Mouse (Mus musculus) retina, postnatal 7 days (tissue): ENCODE results near the gene Rpl29.

Experiments used
- DNase-seq: peaks from one replicate; pipeline ENCODE4 v3.0.0-alpha.2; 2012; ENCODE audit warnings: low read depth, low spot score

Rpl29 gene

DNA sequence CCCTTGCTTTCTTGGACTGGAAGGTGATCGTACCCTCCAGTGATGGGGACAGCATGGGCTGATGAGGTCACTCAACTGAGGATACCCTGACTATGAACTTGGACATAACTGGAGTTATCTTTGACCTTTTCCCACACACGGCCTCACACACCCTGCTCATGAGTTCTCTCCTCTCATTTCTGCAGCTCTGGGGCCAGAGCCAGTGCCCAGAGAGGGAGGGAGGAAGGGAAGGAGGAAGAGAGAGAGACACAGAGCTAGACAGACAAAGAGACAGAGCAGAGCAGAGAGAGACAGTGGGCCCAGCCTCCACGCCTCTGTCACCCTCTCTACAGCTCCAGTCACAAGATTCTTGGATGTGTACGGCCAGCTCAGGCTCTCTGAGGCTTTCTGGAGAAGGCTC, 43.1 kb downstream of the Rpl29 start:
- DNase-seq, result no peak

DNA sequence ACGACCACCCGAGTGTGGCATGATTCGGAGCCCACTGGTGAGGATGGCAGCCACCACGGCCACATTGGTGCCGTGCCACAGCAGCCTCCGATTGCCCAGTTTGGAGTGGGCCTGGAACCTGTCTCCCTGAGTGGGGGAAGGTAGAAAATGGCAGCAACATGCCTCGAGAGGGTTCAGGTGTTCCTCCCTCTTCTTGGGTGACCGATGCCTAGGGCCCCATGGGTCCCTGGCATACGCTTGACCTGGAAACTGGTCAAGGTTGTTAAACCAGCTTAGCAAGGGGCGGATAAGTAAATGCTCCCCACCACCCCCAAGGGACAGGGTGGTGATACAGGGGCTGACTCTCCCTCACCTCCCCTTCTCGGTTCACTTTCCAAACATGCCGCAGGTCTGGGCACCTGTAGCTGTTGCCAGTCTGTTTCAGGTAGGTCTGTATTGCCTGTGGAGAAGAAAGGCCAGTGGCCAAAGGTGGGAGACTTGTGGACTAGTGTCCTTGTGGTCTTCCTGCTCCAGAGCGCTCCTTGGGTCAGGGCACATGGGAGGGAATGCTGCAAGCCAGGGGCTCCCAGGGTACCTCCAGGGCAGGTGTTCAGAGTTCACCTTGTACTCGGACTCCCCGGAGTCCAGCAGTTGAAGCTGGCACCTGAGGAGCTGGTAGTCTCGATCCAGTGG, 44.0 kb downstream of the Rpl29 start:
- DNase-seq, result no peak

DNA sequence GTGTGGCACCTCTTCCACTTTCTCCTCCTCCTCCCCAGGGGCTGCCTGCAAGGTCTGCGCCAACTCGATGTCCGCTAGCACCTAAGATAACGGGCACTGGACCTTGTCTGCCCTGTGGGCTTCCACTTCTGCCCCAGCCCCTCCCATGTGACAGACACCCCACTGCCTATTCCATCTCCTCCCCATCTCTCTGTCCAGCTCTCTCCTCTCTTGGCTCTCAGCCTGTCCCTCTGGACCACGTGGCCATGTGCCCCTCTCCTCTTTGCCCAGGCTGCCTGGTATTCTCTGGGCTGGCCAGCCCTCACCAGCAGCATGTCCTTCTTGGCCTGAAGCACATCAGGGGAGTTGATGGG, 44.5 kb downstream of the Rpl29 start:
- no peak for DNase-seq

DNA sequence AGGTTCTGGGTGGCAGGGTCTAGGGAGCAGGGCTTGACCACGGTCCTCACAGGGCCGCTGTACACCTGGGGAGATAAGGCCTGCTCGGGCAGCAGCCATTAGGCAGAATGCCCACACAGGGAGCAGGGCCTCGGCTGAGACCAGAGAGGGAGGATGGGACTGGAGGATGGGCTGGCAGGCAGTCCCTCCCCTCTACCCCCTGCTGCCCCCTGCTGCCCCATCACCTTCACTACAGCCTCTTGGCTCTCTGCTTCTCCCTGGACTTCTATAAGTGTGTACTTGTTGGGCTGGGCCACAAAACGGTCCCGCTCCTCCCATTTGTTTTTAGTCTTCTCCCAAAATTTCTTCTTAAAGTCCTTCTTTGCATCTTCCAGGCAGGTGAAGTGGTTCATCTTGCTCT, 45.2 kb downstream of the Rpl29 start:
- DNase-seq, result peak; percentile 57

DNA sequence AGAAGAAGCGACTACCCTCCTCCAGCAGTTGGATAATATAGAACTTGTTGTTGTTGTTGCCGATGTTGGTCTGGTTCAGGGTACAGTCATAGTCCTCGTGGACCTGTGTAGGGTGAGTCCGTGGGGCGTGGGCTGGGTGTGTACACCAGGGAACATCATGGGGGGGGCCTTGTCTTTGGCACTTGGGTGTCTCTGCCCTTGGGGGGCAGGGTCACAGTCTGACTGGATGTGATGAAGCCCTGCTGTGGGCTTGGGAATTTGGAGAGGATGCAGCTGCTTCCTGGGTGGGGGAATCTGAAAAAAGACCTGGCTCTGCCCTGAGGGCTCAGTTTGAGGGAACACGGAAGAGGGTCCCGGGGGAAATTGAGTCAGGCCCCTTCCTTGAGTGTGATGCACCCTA, 45.8 kb downstream of the Rpl29 start:
- DNase-seq, result no peak

DNA sequence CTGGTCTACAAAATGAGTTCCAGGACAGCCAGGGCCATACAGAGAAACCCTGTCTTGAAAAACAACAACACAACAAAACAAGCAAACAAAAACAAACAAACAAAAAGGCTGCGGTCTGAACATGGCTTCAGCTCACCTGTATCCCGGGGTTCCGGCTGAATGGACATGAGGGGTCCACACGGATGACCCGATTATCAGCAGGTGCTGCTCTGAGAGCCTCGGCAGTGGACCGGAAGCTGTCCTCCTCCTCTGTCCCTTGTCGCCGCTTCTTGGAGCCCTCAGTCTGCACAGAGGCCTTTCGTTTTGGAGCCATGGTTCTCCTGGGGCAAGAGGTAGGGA, 46.4 kb downstream of the Rpl29 start, which contains the start of gene Rrp9:
Rrp9 (plus strand) TSS at position 301 of the 339 bp plus-strand sequence.
- DNase-seq, result no peak

DNA sequence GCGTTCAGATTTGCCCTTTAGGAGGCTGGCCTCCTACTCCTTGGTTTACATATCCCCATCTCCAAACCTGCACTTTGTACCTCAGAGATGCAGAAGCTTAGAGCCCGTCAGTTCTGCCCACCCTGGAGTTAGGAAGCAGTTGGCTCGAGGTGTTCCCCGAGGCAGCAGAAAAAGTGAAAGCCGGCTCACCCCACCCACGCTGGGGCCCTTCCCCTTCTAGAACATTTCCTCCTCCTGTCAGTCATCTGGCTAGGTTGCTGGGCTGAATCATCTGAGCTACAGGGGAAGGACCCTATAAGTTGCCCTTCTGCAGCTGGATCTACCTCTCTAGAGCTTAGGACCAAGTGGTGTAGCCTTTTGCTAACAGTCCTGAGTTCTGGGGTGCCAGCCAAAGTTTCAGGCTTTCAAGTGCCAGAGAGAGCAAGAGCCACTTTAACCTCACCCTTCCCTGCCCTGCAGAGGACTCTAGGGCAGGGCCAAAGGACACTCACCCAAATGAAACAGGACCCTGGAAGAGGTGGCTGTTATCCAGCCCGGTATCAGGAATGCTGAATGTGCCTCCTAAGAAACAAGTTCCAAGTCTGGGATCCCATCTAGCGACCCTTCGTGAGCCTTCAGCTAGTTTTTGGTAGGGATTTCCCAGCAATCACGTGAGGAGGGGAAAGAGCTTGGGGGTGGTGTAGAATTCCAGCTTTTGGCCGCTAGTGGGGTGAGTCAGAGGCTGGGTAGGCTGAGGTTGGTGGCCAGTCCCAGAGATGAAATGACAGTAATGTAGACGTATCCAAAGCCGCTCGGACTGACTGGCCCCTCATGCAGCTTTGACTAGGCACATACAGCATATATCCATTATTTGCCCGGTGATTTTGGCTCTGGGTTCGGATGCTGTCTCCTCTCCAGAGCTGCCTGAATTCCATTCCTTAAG, 47.0 kb downstream of the Rpl29 start:
- no peak for DNase-seq

DNA sequence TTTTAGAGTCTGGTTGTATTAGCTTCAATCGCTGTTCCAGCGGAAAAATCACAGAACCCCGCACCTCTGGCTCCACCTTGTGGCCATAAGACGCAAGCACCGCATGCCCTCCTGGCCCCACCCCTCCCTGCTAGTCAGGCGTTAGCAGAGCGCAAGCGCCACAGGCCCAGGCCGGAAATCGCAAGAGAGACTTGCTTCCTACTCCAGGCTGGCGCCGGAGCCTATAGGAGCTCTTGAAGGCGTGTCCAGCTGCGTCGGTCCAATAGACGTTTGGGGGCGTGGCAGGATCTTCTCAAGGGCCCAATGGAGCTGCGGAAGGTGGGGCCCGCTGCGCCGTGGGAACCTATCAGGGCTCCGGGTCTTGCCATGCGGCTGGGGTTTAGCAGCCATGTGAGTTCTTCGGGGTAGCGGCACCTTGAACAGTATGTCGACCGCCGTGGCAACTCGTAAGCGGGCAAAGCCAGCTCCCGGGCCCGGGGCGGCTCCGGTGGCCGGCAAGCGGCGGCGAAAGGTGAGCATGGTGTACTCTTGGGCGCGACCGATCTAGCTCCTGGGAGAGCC, 47.8 kb downstream of the Rpl29 start, which contains the start of gene Parp3:
Parp3 (minus strand) TSS at position 26 of the 561 bp plus-strand sequence.
- peak; percentile 99 for DNase-seq

DNA sequence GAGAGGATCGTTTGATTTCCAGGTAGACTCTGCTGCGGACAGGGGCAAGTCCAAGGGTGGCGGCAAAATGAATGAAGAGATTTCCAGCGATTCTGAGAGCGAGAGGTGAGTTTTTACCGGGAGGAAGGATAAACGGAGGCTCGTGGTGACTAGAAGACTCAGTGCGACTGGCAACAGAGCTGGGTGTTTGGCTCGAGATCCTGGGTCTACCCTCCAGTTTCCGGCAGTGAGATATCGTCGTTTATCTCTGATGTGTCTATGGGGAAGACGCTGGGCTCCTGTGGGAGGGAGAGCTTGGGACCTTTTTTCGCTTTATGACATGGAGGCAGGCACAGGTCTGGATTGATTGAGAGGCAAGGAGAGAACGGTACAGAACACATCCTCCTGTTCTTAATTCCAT, 48.4 kb downstream of the Rpl29 start:
- DNase-seq, result no peak

DNA sequence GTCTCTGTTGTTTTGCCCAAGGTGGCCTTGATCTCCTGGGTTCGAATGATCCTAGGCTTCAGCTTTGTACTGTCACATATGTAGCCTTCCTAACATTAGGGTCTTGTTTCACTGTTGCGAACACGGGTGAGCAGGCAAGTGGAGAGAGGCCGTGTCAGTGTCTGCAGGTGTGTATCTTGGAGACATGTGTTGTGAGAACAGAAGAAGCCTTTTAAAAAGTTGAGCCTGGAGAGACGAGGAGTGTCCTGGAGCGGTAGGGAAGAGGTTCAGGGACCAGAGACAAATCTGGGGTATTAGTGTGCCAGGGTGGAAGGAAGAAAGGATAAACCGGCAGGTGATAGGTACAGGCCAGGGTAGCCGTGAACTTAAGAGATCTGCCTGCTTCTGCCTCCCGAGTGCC, 48.8 kb downstream of the Rpl29 start:
- no peak for DNase-seq

DNA sequence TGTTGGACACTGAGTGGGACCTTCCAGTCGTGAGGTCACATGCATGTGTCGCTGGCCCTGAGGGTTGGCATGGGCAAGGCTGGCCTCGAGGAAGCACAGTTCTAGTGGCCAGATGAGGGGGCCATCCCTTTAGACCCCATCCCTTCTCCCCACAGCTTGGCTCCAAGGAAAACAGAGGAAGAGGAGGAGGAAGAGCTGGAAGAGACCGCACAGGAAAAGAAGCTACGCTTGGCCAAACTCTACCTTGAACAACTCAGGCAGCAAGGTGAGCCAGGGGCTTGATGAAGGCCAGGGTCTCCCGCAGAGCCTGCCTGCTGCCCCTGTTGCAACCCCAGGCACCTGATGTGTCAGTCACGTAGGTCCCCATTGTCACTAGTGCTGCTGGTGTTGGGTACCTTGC, 51.3 kb downstream of the Rpl29 start:
- DNase-seq, result no peak

DNA sequence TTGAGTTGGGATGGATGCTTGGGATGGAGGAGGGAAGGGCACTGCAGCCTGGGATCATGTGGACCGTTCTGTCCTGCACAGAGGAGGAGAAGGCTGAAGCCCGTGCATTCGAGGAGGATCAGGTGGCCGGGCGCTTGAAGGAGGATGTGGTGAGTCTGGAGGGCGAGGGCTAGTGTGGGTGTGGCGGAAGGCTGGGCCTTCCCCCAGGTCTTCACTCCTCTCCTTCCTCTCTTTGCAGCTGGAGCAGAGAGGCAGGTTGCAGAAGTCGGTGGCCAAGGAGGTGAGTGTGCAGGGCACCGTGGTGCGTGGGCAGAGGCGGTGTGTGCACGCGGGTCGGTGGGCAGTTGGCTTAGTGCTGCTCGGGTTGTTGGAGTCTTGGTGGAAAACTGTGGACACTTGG, 51.8 kb downstream of the Rpl29 start:
- DNase-seq, result no peak
